Comparison of ENCODE assay signal across 22 mouse cellular contexts in genomic region chr4:62646556-62647248, GRCm38 (mm10).
DNase-seq lines count a peak whose midpoint lies in the region; ATAC-seq lines count a peak whose summit lies in the region.
"Had no signal": no experiment of that assay in that cellular context is flagged by ENCODE, and none has a peak within 500 bp of the region (broad histone marks: within the 10 kb centered on the region; RNA-seq: fewer than 3 reads in every experiment).

No protein-coding gene starts in this region.

- H3K9ac ChIP-seq in embryonic facial prominence, embryonic 15.5 days = no peak overlapping the region
- H3K9ac ChIP-seq in kidney, embryonic 14.5 days (ENCODE audit: low read depth, low read length) = no peak overlapping the region
- H3K9ac ChIP-seq: embryonic facial prominence, embryonic 12.5 days; forebrain, embryonic 13.5 days; heart, embryonic 12.5 days; hindbrain, embryonic 14.5 days had no signal

- no peak overlapping the region for H3K4me3 ChIP-seq in embryonic facial prominence, embryonic 15.5 days (replicated peaks)
- no peak overlapping the region for H3K4me3 ChIP-seq in embryonic facial prominence, embryonic 10.5 days
- H3K4me3 ChIP-seq in kidney, embryonic 14.5 days (ENCODE audit: low read length) = no peak overlapping the region
- H3K4me3 ChIP-seq: embryonic facial prominence, embryonic 12.5 days; forebrain, embryonic 13.5 days; gastrocnemius, adult 2 months; heart, embryonic 12.5 days; hindbrain, embryonic 10.5 days had no signal

- ATAC-seq in embryonic facial prominence, embryonic 15.5 days (ENCODE audit: insufficient number of reproducible peaks, low FRiP score, low TSS enrichment, low read depth) = no peak
- 0 out of 2 replicates have a peak, but pooled peaks have one; percentile 15 for ATAC-seq in kidney, embryonic 14.5 days (ENCODE audit: low FRiP score, low TSS enrichment)
- ATAC-seq: CD4-positive, CD25-positive, alpha-beta regulatory T cell, adult 4 months; forebrain, embryonic 13.5 days had no signal

- WGBS in embryonic facial prominence, embryonic 15.5 days = 65% methylated on average over 9 of the region's 9 CpGs
- 76% methylated on average over 9 of the region's 9 CpGs for WGBS in embryonic facial prominence, embryonic 10.5 days
- WGBS in kidney, embryonic 14.5 days = 46% methylated on average over 9 of the region's 9 CpGs

- 0 out of 2 replicates have a peak overlapping the region, but pooled peaks have one; percentile 4 for H3K27ac ChIP-seq in embryonic facial prominence, embryonic 15.5 days (replicated peaks)
- no peak overlapping the region for H3K27ac ChIP-seq in embryonic facial prominence, embryonic 10.5 days (replicated peaks)
- no peak overlapping the region for H3K27ac ChIP-seq in kidney, embryonic 14.5 days (ENCODE audit: low read depth, low read length)
- H3K27ac ChIP-seq: embryonic facial prominence, embryonic 12.5 days; forebrain, embryonic 13.5 days; hindbrain, embryonic 10.5 days; hindbrain, embryonic 14.5 days had no signal

- H3K4me2 ChIP-seq in embryonic facial prominence, embryonic 15.5 days (replicated peaks) = no peak overlapping the region
- no peak overlapping the region for H3K4me2 ChIP-seq in kidney, embryonic 14.5 days (replicated peaks; ENCODE audit: low read depth, low read length)
- H3K4me2 ChIP-seq: embryonic facial prominence, embryonic 12.5 days; forebrain, embryonic 13.5 days; heart, embryonic 12.5 days; hindbrain, embryonic 14.5 days had no signal

- DNase-seq in embryonic facial prominence, embryonic 10.5 days (ENCODE audit: low spot score) = no peak
- DNase-seq in kidney, postnatal 25 days = no peak
- DNase-seq in urinary bladder, postnatal 14 days (ENCODE audit: low spot score) = peak; percentile 29
- DNase-seq in urinary bladder, adult 18-20 months (ENCODE audit: low spot score in 2 of 2) = no peak
- no peak for DNase-seq in left cerebral cortex, adult 11 months (ENCODE audit: low spot score)
- no peak for DNase-seq in thymus, postnatal 14 days
- DNase-seq: adrenal gland, postnatal 10 days; B cell, adult 2 months; cerebellum, adult 11 months; cerebellum, adult 8-10 months; cerebellum, postnatal 14 days; embryo, embryonic 11 days; gastrocnemius, adult 2 months; gastrocnemius, postnatal 25 days had no signal

- H3K4me1 ChIP-seq in embryonic facial prominence, embryonic 15.5 days = peaks cover 17% of the 10 kb centered on the region
- peaks cover 53% of the 10 kb centered on the region for H3K4me1 ChIP-seq in embryonic facial prominence, embryonic 10.5 days
- peaks cover 12% of the 10 kb centered on the region for H3K4me1 ChIP-seq in kidney, embryonic 14.5 days (ENCODE audit: control insufficient read depth, insufficient read depth, low read length)
- H3K4me1 ChIP-seq: forebrain, embryonic 13.5 days had no signal

- no peaks in the 10 kb centered on the region for H3K9me3 ChIP-seq in embryonic facial prominence, embryonic 15.5 days (replicated peaks)
- no peaks in the 10 kb centered on the region for H3K9me3 ChIP-seq in embryonic facial prominence, embryonic 10.5 days
- H3K9me3 ChIP-seq in kidney, embryonic 14.5 days (ENCODE audit: control insufficient read depth, low read length) = no peaks in the 10 kb centered on the region
- H3K9me3 ChIP-seq: embryonic facial prominence, embryonic 12.5 days; forebrain, embryonic 13.5 days; heart, embryonic 12.5 days; hindbrain, embryonic 10.5 days had no signal

- no peaks in the 10 kb centered on the region for H3K27me3 ChIP-seq in embryonic facial prominence, embryonic 15.5 days
- H3K27me3 ChIP-seq in embryonic facial prominence, embryonic 10.5 days (replicated peaks; ENCODE audit: low read depth, poor library complexity, severe bottlenecking) = 0 out of 2 replicates have a peak, but pooled peaks cover 8% of the 10 kb centered on the region
- no peaks in the 10 kb centered on the region; the same call in 1 of the 2 replicates for H3K27me3 ChIP-seq in kidney, embryonic 14.5 days (ENCODE audit: control insufficient read depth, insufficient read depth, low read length)
- H3K27me3 ChIP-seq: embryonic facial prominence, embryonic 12.5 days; forebrain, embryonic 13.5 days had no signal

- no peaks in the 10 kb centered on the region for H3K36me3 ChIP-seq in embryonic facial prominence, embryonic 15.5 days
- 0 out of 2 replicates have a peak, but pooled peaks cover 3% of the 10 kb centered on the region for H3K36me3 ChIP-seq in embryonic facial prominence, embryonic 10.5 days (replicated peaks)
- H3K36me3 ChIP-seq in kidney, embryonic 14.5 days (ENCODE audit: control insufficient read depth, insufficient read depth, low read length) = peaks cover 11% of the 10 kb centered on the region; the same call in 1 of the 2 replicates
- H3K36me3 ChIP-seq: embryonic facial prominence, embryonic 12.5 days had no signal
